Mouse (Mus musculus) lung, postnatal 14 days (tissue): Measurements from ENCODE around the gene Bcl11a.

Source experiments
- DNase-seq: peaks from one replicate; pipeline ENCODE4 v3.0.0; 2021

The Bcl11a gene

GRCm38 (mm10) chr11:24133928-24134327 is 56.1 kb downstream of the Bcl11a start:
- DNase-seq: no peak

- no peak for DNase-seq
Measured at GRCm38 (mm10) chr11:24135244-24135643, 57.4 kb downstream of the Bcl11a start.

DNA sequence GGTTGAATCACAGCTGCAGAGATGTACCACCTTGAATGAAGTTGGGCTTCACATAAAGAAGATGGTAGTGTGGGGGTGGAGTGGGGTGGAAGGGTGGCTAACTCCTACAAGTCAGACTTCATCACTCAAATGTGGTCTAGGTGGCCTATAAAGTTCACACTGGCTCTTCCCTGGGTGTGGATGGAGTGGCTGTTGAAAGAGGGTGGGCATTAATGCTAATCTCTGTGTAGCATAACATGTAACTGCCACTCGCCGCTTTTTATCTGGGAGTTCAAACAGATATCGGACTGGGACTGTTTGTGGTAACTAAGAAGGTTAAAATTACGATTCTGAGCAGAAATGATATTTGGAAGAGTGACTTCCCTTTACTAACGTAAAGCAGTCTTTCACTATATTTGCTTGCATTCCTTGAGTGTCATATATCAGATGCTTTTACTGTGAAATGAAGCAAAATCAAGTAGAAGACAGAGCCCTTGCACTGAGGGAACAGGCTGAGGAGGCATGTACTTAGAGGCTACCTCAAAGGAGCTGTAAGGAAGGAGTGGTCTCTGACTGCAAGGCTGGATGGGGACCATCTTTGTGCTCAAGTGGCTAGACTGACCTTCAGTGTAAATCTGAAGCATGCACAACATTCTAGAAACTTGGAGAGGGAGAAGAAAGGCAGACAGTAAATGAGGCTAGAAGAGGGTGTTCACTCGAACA is 58.4 kb downstream of the Bcl11a start:
- no peak for DNase-seq

DNA sequence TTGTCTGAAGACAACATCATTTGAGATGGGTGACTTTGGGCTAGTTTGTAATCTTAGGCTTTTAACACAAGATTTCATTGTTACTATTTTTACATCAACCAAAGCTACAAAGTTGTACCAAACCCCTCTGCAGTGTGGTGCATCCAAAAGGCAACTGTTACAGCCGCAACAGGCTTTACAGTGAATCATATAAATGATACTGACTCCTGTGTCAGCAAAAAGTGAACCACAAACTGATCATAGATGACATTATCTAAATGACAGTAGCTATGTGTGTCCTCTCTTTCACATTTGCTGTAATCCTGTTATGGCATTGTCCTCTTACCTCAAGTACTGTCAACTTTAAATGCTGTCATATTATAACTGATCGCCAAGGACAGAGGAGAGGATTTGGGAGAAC is 60.0 kb downstream of the Bcl11a start:
- no peak for DNase-seq

- no peak for DNase-seq
Measured at GRCm38 (mm10) chr11:24138600-24139375, 60.9 kb downstream of the Bcl11a start.

GRCm38 (mm10) chr11:24139432-24139831 is 61.6 kb downstream of the Bcl11a start:
- DNase-seq: no peak

GRCm38 (mm10) chr11:24139952-24140351 is 62.1 kb downstream of the Bcl11a start:
- DNase-seq: no peak

GRCm38 (mm10) chr11:24140948-24141347 is 63.1 kb downstream of the Bcl11a start:
- no peak for DNase-seq

DNA sequence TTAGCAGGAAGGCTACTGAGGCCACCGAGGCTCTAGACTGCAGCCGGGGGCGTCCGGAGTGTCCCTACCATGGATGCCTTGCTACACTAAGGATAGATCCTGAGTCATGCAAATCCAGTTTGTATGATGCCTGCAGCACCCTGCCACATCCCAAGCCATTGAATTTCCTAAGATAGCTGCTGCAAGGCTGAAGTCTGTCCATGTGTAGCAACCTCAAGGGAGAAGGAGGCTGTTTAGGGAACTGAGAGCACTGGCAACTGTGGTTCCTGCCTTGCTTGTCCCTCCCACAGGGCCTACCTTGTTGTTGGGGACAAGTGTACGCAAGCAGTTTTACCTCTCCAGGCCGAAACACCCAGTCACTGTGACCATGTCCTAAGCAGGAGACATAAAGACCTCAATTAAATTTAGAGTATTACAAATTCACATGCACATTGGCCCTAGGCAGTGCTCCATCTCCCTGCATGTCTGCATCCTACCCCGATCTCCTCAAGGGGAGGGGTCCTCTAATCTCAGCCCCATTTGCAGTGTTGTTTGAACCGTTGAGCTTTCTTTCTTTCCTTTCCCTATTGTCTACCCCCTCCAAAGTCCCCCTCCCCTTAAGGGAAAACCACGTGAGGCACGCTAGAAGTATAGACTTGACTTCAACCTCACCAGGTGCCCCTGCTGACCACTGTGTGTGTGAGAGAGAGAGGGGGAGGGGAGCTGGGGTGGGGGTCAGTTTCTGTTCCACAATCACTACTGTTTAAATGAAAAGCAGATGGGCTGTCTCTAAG is 63.8 kb downstream of the Bcl11a start:
- DNase-seq: no peak

DNA sequence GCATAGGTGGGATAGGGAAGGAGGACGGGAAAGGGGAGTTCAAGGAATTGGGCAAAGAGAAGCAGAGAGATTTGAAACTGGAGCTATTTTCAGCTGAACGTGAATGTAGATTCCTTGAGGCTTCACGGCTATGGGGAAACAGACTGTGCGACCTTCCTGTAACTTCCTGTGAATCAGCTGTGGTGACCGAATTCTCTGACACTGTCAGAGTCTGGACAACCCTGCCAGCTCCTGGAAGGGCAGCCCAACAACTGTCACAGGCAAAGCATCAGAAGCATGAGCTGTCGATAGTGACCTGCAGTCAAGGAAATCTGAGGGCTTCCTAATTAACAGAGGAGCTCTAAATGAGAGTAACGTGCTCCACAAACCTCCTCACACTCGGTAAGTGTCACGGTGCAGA is 64.5 kb downstream of the Bcl11a start:
- DNase-seq: no peak

DNA sequence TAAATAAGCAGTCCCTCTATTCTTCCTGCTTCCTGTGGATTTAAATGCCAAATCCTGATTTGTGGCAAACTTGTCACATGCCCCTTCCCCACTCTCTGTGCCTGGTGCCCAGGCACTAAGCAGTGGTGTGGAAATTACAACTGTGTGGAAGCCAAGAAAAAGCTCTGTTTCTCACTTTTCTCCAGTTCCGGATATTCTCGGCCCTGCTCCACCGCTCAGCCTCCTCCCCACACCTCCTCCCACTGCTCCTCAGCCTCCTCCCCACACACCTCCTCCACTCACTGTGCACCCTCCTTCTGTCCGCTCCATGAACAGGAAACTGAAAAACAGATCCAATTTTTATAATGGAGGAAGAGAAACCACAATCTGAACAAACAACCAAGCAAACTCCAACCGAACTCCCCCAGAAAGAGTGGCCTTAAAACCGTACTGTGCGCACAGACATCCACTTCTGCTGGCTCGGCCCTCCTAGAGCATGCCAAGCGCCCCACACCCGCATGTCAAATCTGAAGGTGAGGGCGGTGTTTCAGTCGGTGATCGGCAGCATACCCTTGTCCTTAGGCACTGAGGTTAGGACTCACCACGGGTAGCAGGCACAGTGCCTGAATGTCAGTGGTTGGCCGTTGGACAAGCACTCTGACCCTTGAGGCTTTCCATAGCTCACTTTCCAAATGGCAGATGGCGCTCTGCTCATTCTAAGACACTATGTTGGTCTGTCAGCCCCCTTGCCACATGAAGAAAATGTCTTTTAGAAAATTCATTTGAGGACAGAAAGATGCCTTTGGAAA is 66.5 kb downstream of the Bcl11a start:
- no peak for DNase-seq

DNA sequence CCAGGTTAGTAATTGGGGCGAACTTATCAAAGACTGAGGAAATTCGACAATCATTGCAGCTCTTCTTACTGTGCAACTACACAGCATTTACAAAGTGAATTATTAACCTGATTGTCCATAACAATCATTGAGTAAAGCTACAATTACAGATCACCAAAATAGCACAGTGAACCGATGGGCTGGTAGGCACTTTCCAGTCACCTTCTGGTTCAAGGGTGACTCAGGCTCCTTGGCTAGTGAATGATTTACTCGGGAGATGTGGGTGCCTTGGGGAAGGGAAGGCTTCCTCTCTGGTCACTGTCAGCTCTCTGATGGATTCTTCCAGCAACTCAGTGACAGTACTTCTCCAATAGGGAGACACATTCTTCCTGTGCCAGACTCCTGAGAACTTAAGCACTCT is 68.2 kb downstream of the Bcl11a start:
- DNase-seq: no peak

GRCm38 (mm10) chr11:24146437-24146836 is 68.6 kb downstream of the Bcl11a start:
- no peak for DNase-seq

DNA sequence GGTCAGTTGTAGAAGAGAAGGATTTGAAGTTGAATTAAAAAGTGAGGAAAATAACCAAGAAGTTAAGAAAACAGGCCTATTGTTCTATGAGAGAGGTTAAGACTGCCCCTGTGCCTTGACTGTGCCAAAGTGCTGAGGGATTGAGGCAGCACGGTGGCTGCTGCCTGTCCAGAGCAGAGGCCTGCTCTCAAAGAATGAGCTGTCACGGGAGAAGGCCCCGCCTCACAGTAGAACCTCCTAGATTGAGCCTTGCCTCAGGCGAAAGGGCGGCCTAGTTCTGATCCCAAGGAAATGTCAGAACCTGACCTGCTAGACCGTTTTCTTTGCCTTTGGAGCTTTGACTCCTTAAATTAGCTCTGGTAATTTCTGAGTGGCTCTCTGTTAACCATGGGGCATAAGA is 69.8 kb downstream of the Bcl11a start:
- DNase-seq: no peak

- DNase-seq: no peak
Measured at GRCm38 (mm10) chr11:24148545-24148944, 70.7 kb downstream of the Bcl11a start.

DNA sequence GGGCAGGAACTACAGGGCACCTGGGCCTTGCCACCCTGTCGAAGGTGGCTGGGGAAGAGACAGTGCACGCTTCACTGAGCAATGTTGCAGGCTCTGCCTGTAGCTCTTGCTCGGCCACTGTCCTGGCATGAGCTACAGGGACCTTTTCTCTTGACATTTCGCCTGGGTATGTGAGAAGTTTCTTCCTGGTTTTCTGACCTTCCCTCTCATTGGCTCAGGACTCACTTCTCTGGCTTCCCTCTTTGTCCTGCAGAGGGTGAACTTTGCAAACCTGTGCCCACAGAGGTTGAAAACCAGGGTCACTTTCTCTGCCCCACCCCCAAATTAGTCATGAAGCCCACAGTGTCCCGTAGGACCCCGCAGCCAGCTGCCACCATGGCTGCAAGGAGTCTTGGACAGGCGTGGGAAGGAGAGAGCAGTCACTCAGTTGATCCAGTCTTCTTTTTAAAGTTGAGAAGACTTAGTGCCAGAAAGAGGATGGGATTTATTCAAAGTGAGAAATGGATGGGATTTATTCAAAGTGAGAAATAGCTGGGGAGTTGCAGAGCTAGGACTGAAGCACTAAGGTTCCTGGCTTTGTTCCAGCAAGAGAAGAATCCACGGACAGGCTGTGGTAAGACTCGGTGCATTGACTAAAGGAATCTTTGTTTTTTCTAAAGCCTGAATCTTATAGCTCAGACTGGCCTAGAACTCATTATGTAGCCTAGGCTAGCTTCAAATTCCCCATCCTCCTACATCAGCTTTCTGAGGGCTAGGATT is 71.8 kb downstream of the Bcl11a start:
- DNase-seq: no peak

- DNase-seq: no peak
Measured at GRCm38 (mm10) chr11:24152076-24152784, 74.4 kb downstream of the Bcl11a start.

DNA sequence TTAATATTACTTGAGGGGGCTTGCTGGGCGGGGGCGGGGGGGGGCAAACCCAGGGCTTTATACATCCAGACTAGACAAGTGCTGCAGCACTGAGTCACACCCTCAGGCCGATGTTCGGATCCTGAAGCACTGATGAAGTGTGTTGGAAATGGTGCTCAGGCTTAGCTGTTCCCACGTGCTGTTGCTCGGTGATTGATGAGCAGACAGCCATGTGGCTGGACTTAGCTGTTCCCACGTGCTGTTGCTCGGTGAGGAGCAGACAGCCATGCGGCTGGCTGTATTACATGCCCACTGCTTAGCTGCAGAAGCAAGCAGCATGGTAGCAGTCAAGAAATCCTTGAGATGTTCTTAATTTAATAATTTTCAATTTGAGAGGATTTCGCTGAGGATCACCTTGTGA is 75.2 kb downstream of the Bcl11a start:
- DNase-seq: no peak

DNA sequence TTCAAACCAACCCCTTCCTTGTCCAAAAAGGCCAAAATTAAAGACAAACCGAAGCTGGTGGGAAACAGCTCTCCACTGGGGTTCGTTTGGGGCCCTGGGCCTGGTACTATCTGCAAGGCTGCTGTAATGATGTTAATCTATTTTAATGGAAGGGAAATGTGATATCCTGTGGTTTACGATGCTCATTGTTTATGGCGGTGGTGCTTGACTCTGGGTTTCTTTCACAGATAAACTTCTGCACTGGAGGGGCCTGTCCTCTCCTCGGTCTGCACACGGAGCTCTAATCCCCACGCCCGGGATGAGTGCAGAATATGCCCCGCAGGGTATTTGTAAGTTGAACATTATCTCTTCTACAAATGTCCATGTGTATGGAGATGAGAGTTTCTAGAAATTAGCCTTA is 80.2 kb downstream of the Bcl11a start:
- no peak for DNase-seq

- DNase-seq: no peak
Measured at GRCm38 (mm10) chr11:24159656-24160055, 81.8 kb downstream of the Bcl11a start.

- no peak for DNase-seq
Measured at GRCm38 (mm10) chr11:24161458-24161857, 83.6 kb downstream of the Bcl11a start.
